Mouse (Mus musculus) kidney, adult 2 months (tissue): ENCODE data around the gene Trappc4.
"Not testable (repeated sequence)": the region's sequence is repeated elsewhere in the genome, so short reads cannot be mapped to it uniquely, and the experiment has no call there.

Experiments used
- CTCF ChIP-seq: fragments of 200-500 bp; conservative IDR thresholded peaks from 2 replicates; pipeline ENCODE4 v1.5.1; 2011; ENCODE audit warnings: low read depth, mild to moderate bottlenecking, control low read depth, low read length, moderate library complexity, mixed read lengths; ENCODE audit not compliant: insufficient read depth, insufficient read length
- POLR2A ChIP-seq: fragments of 200-500 bp; IDR thresholded peaks from one replicate; pipeline ENCODE4 v1.6.1; 2011; ENCODE audit warnings: low read depth, low read length, control low read depth

DNA sequence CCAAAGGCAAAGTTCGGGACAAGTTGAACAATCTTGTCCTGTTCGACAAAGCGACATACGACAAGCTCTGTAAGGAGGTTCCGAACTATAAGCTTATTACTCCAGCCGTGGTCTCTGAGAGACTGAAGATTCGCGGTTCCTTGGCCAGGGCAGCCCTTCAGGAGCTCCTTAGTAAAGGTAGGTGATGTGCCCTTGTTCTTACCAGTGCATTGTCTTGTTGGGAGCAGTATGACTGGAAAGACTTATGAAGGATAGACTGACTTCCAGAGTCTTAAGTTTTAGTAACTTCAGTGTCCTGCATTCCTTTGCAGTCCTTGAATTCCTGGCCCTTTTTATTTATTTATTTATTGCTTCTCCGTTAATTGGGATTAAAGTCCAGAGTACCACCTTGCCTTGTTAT, 1.3 kb upstream of the Trappc4 start:
- not testable (repeated sequence) for TF ChIP-seq CTCF, POLR2A
